Mouse (Mus musculus) heart, postnatal 0 days (tissue): ENCODE measurements at regions not wholly inside any gene's neighbourhood (a gene's known extent, or its start where the extent isn't known, plus 50 kb on each side); places are given as distances from the start of the nearest gene placed in this dataset.

Experiments used
- ATAC-seq: fragments of 200-750 bp; cut with Nextera tagmentation; 2 replicates; pipeline ENCODE4 v1.8.0; 2017; ENCODE audit warnings: low read depth, moderate number of reproducible peaks, moderate library complexity; ENCODE audit not compliant: insufficient read depth
- DNase-seq: peaks from one replicate; pipeline ENCODE4 v3.0.0-alpha.2; 2016; ENCODE audit warnings: low spot score
- H3K27ac ChIP-seq: fragments of 300-500 bp; sonication (generic); 2 replicates; pipeline ENCODE4 v1.5.1; 2014; ENCODE audit warnings: low read depth, mild to moderate bottlenecking
- H3K27me3 ChIP-seq: fragments of 300-500 bp; sonication (generic); 2 replicates; pipeline ENCODE4 v1.6.1; 2014; ENCODE audit warnings: low read length, mixed read lengths; ENCODE audit not compliant: control insufficient read depth, insufficient read depth
- H3K36me3 ChIP-seq: fragments of 300-500 bp; sonication (generic); replicated peaks from 2 replicates; pipeline ENCODE4 v1.6.1; 2014; ENCODE audit warnings: low read length, mixed read lengths; ENCODE audit not compliant: control insufficient read depth, insufficient read depth
- H3K4me1 ChIP-seq: fragments of 300-500 bp; sonication (generic); 2 replicates; pipeline ENCODE4 v1.6.1; 2014; ENCODE audit warnings: antibody characterized with exemption; ENCODE audit not compliant: control insufficient read depth, insufficient read depth
- H3K4me2 ChIP-seq: fragments of 300-500 bp; sonication (generic); 2 replicates; pipeline ENCODE4 v1.6.1; 2014; ENCODE audit warnings: low read depth, mild to moderate bottlenecking, low read length, moderate library complexity
- H3K4me3 ChIP-seq: fragments of 300-500 bp; sonication (generic); 2 replicates; pipeline ENCODE4 v1.5.1; 2014; ENCODE audit warnings: low read depth, low read length
- H3K9ac ChIP-seq: fragments of 300-500 bp; sonication (generic); replicated peaks from 2 replicates; pipeline ENCODE4 v1.6.1; 2014; ENCODE audit warnings: low read depth, low read length, mixed read lengths
- H3K9me3 ChIP-seq: fragments of 300-500 bp; sonication (generic); replicated peaks from 2 replicates; pipeline ENCODE4 v1.6.1; 2016; ENCODE audit warnings: low read length; ENCODE audit not compliant: control insufficient read depth
- CTCF ChIP-seq: IDR thresholded peaks from 2 replicates; pipeline ENCODE4 v1.5.1; 2016; ENCODE audit warnings: antibody characterized with exemption, control low read depth, low read depth
- EP300 ChIP-seq: IDR thresholded peaks from 2 replicates; pipeline ENCODE4 v1.6.1; 2016; ENCODE audit warnings: antibody characterized with exemption, low read depth
- WGBS: fragments of 180-500 bp; shearing (Covaris S2); extraction: QIAGEN DNeasy Blood & Tissue Kit; methylation state at CpG from one replicate; pipeline ENCODE4 v1.1.7; 2014; 5-methylcytosine and 5-hydroxymethylcytosine counted together

DNA sequence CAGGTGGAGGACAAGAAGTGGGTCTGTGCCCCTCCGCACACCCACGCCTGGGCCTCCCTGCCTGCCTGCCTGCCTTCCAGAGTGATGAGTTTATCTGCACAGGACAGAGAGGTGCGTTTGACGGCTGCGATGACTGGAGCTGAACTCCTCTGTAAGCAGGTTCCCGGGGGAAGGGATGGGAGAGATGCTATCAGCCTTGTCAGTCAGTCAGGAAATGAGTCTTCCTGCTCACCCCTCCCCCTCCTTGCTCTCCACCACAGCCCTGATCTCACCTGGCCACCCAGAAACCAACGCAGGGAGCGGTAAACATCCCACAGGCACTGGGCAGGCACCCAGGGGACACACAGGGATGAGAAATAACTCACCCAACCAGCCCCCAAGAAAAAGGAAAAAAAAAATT is 69.5 kb upstream of the Nectin1 start:
- no peak for ATAC-seq
- no peak for DNase-seq
- Histone ChIP-seq H3K27ac (no peak overlapping the region), H3K9ac (no peak overlapping the region), H3K4me1 (no peaks in the 10 kb centered on the region), H3K36me3 (no peaks in the 10 kb centered on the region), H3K4me2 (no peak overlapping the region), H3K4me3 (no peak overlapping the region), H3K27me3 (0 out of 2 replicates have a peak, but pooled peaks cover 9% of the 10 kb centered on the region), H3K9me3 (no peaks in the 10 kb centered on the region)
- WGBS, result 14% methylated on average over 8 of the region's 8 CpGs
- no peak for TF ChIP-seq EP300
- TF ChIP-seq CTCF, result no peak

GRCm38 (mm10) chr9:43676011-43676410 is 67.8 kb upstream of the Nectin1 start:
- H3K4me2 ChIP-seq, result no peak overlapping the region
- no peaks in the 10 kb centered on the region for H3K36me3 ChIP-seq
- no peaks in the 10 kb centered on the region for H3K4me1 ChIP-seq
- no peak overlapping the region for H3K9ac ChIP-seq
- H3K9me3 ChIP-seq, result no peaks in the 10 kb centered on the region
- WGBS, result 58% methylated on average over 2 of the region's 2 CpGs
- H3K4me3 ChIP-seq, result no peak overlapping the region
- ATAC-seq, result no peak
- no peak for DNase-seq
- no peak overlapping the region for H3K27ac ChIP-seq
- H3K27me3 ChIP-seq, result 0 out of 2 replicates have a peak, but pooled peaks cover 9% of the 10 kb centered on the region
- TF ChIP-seq CTCF (no peak), EP300 (no peak)

- H3K4me1 ChIP-seq, result no peaks in the 10 kb centered on the region
- no peak for TF ChIP-seq EP300
- H3K27ac ChIP-seq, result no peak overlapping the region
- no peak overlapping the region for H3K4me3 ChIP-seq
- DNase-seq (no peak), ATAC-seq (no peak)
- 0 out of 2 replicates have a peak, but pooled peaks cover 5% of the 10 kb centered on the region for H3K27me3 ChIP-seq
- no peaks in the 10 kb centered on the region for H3K36me3 ChIP-seq
- H3K9me3 ChIP-seq, result no peaks in the 10 kb centered on the region
- H3K9ac ChIP-seq, result no peak overlapping the region
- no peak overlapping the region for H3K4me2 ChIP-seq
- WGBS, result 37% methylated on average over 17 of the region's 17 CpGs
Measured at GRCm38 (mm10) chr9:43679331-43679730, 64.5 kb upstream of the Nectin1 start.

DNA sequence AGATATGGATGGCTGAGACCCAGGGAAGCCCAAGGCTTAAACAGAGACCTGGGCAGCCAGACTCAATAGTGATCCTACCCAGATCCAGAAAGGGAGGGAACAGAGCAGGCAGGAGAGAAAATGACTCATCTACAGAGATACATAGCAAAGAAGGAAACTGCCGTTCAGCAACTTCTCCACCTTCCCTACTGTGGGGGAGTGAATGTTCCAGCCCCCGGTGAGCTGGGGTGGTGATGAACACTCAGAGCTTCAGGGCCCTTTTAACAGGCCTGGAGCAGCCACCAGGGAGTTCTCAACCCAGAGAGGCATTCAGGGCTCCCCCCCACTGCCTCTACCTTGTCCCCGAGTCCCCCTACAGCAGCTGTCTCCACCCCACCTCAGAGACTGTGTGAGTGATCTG is 62.5 kb upstream of the Nectin1 start:
- Histone ChIP-seq H3K4me1 (no peaks in the 10 kb centered on the region), H3K9ac (no peak overlapping the region), H3K27me3 (0 out of 2 replicates have a peak, but pooled peaks cover 5% of the 10 kb centered on the region), H3K4me3 (no peak overlapping the region), H3K4me2 (no peak overlapping the region), H3K9me3 (no peaks in the 10 kb centered on the region), H3K27ac (no peak overlapping the region), H3K36me3 (no peaks in the 10 kb centered on the region)
- no peak for ATAC-seq
- no peak for TF ChIP-seq EP300
- no peak for TF ChIP-seq CTCF
- DNase-seq, result no peak
- WGBS, result 35% methylated on average over 3 of the region's 3 CpGs

- 0 out of 2 replicates have a peak, but pooled peaks cover 5% of the 10 kb centered on the region for H3K27me3 ChIP-seq
- no peak overlapping the region for H3K9ac ChIP-seq
- H3K4me3 ChIP-seq, result no peak overlapping the region
- no peak for DNase-seq
- no peak overlapping the region for H3K4me2 ChIP-seq
- no peaks in the 10 kb centered on the region for H3K36me3 ChIP-seq
- no peaks in the 10 kb centered on the region for H3K9me3 ChIP-seq
- H3K4me1 ChIP-seq, result no peaks in the 10 kb centered on the region
- no peak overlapping the region for H3K27ac ChIP-seq
- WGBS, result 41% methylated on average over 5 of the region's 5 CpGs
- ATAC-seq, result no peak
- TF ChIP-seq CTCF, result no peak
- TF ChIP-seq EP300, result no peak
Measured at GRCm38 (mm10) chr9:43682102-43682501, 61.7 kb upstream of the Nectin1 start.

- H3K27ac ChIP-seq, result no peak overlapping the region
- ATAC-seq, result no peak
- no peaks in the 10 kb centered on the region for H3K36me3 ChIP-seq
- H3K27me3 ChIP-seq, result no peaks in the 10 kb centered on the region
- 58% methylated on average over 5 of the region's 5 CpGs for WGBS
- H3K9ac ChIP-seq, result no peak overlapping the region
- H3K4me2 ChIP-seq, result no peak overlapping the region
- H3K4me3 ChIP-seq, result no peak overlapping the region
- no peak for DNase-seq
- TF ChIP-seq CTCF, result no peak
- H3K9me3 ChIP-seq, result no peaks in the 10 kb centered on the region
- no peaks in the 10 kb centered on the region for H3K4me1 ChIP-seq
Measured at GRCm38 (mm10) chr9:43684596-43684995, 59.2 kb upstream of the Nectin1 start.
